Mouse (Mus musculus) CD4-positive, CD25-positive, alpha-beta regulatory T cell, adult 2 months (primary cell): ENCODE results near the gene Zfp423.

ENCODE experiments used
- DNase-seq: peaks from one replicate; pipeline ENCODE4 v3.0.0-alpha.2; 2012; ENCODE audit warnings: low read depth, low spot score

Zfp423 gene

DNA sequence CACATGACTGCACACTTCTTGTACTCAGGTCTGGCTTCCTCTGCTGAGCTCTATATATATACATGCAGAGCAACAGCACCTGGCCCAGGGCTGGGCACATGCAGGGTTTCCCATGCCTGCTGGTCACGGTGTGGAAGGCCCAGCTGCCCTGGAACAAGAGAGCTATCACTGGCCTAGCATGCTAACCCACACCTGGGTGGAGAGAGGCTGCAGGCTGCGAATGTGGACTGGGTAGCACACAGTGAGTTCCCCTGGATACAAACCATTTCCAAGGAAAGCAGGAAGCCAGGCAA is 295.2 kb downstream of the Zfp423 start:
- DNase-seq, result no peak

- DNase-seq, result peak; percentile 36
Observed at GRCm38 (mm10) chr8:87663349-87664216, 295.8 kb downstream of the Zfp423 start.

DNA sequence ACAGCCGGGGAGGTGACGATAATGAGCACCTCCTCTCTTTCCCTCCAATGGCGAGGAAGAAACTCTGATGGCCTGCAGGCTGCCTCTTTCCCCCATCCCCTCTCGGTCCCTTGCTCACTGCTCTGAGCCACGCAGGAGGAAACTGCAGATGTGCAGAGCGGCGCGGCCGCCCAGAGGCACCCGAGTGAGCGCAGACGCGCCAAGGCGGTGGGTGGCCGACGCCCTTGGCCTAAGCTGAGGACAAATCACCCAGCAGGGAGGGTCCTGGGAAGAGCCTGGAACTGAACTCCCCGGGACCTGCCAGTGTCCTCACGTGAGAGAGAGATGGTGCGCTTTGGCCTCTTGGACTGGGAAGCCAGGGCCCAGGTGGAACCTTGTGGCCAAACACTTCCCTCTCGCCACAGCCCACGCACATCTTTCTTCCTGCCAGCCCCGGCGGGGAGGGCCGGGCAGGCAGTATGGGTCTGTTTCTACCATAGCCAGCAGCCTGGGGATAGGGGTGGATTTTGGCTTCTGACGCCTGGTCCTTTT is 296.5 kb downstream of the Zfp423 start:
- no peak for DNase-seq

DNA sequence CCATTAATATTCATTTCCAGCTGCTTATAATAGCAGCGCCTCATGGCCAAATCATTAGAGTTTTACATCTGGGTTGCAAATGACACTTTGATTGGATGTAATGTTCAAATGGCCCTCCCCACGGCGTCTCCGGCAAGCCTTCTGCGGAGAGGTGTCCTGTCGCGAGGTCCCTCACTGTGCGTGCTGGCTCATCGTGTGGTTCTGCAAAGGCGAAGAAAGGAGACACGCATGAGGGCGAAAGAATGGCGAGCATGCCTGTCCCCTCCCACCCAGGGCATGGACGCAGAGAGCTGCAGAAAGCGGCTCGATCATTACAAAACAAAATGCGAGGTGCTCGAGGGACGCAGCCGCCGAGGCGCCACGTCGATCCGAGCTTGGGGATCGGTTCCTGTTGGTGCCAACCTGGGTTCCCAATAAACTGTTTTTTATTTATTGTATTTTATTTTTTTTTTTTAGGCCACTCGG is 297.1 kb downstream of the Zfp423 start:
- DNase-seq, result no peak

GRCm38 (mm10) chr8:87660916-87661910 is 298.2 kb downstream of the Zfp423 start:
- no peak for DNase-seq

GRCm38 (mm10) chr8:87660029-87660915 is 299.1 kb downstream of the Zfp423 start:
- DNase-seq, result no peak

GRCm38 (mm10) chr8:87657488-87657887 is 301.9 kb downstream of the Zfp423 start:
- DNase-seq, result no peak

DNA sequence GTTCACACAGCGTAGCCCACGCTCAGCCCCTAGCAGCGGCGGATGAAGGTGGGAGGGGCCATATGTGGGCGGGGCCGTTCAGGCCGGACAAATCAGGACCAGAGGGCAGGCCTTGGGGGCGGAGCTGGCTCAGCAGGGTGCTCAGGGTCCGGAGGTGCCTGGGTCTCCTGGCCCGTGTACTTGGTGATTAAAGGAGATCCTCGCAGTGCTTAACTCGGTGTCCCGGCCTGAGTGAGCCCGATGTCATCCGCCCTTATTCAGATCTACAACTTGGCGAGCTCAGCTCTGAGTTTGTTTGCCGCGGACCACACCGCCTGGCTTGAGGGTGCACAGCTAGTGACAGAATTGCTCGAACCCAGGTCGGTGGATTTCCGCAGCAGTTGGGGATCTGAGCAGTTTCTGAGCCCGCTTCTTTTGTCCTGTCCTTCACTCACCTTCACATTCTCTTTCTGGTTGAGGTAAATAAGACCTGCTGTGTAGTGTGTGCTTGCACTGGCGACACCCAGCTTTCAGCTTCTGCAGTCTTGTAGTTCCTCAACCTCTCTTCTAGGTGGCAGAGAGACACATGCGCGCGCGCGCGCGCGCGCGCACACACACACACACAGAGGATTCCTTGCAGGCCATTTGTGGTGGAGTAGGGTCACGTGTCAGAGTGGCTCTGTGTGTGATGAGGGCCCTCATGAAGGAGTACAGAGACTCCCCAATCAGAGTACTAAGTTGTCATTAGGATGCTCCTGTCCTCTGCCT is 302.7 kb downstream of the Zfp423 start:
- peak; percentile 17 for DNase-seq

GRCm38 (mm10) chr8:87655946-87656345 is 303.4 kb downstream of the Zfp423 start:
- DNase-seq, result no peak

GRCm38 (mm10) chr8:87647781-87648180 is 311.6 kb downstream of the Zfp423 start:
- DNase-seq, result no peak

DNA sequence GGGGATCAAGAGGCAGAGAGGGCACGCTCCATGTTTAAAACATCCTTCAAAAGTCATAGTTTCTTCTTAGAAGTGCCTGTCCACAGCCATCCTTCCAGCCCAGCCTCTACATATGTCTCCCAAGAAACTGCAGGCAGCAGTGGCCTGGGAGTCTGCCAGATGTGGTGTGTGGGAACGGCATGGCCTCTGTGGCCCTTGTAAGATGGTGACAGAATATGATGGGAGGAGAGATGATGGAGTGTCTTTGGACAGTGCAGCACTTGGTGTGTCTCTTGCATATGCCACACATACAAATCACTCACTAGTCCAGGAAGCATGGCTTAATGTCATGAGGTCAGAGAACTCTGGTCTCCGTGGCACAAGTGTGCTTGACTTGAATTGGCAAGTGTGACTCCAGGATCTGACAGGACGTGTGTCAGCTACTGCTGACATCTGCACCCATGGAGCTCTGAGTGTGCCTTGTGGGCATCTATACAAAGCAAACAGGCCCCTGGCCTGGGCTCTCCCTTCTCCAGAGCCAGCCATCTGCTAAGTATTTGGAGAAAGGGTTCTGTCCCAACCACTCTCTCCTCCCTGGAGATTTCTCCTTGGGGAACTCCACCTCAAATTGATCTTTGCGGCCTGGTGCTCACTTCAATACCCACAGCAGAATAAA is 313.4 kb downstream of the Zfp423 start:
- DNase-seq, result no peak

- DNase-seq, result no peak
Observed at GRCm38 (mm10) chr8:87645371-87645770, 314.0 kb downstream of the Zfp423 start.

DNA sequence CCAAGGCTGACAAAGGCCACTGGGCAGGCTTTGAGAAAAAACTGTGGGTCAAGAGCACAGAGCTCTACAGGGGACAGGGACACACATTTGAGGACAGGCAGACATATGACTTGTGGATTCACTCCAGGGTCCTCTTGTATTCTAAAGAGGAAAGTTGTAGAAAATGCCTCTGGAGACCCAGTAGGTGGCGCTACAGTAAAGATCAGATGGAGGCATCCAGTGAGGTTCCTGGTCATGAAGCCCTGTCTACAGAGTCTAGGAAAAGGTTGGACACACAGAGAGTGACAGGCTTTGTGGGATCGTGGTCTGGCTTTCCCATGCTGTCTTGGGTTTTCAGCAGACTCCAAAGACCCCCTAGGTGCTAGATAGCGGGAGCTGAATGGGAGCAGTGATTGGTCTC is 318.5 kb downstream of the Zfp423 start:
- DNase-seq, result no peak

DNA sequence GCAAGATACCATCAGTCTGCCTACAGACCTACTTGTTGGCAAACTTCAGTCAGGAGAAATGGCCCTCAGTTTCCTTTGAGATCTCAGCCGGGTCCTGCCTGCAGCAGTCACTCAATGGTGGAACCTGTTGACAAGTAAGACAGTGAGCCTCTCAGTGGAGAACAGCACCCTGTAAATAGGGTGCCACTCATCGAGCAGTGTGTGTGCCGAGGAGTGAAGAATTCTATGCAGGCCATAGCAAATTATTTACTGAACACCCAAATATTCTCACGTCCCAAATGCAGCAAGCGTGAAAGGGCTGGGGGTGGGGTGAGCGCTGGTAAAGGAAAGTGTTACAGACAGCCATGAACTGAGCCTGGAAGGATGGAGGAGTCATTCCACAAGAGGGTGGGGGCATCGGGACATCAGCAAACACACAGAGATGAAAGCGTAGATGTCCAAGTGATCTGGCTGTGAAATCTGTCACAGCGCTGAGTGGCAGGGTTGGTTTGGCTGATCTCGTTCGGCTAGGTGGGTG is 323.1 kb downstream of the Zfp423 start:
- no peak for DNase-seq

- no peak for DNase-seq
Observed at GRCm38 (mm10) chr8:87631776-87632175, 327.6 kb downstream of the Zfp423 start.

DNA sequence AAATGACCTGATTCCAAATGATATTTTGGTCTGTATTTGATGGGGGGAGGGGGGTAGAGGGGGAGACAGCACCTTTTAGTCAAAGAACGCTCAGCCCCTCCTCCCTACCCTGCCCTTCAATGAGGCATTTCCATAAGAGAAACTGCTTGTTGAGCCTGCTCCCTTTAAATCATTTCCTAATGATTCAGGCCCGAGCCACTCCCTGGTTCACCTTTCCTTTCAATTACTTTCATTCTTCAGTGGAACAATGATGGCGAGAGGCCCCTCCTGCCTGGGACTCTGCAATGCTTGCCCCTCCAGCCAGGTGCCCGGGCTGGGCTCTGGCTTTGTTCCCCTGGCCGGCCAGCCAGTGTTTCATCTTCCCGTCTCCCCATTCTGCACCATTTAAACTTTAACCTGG is 329.7 kb downstream of the Zfp423 start:
- DNase-seq, result no peak

- DNase-seq, result no peak
Observed at GRCm38 (mm10) chr8:87621181-87621580, 338.2 kb downstream of the Zfp423 start.

GRCm38 (mm10) chr8:87620225-87620624 is 339.2 kb downstream of the Zfp423 start:
- DNase-seq, result no peak

DNA sequence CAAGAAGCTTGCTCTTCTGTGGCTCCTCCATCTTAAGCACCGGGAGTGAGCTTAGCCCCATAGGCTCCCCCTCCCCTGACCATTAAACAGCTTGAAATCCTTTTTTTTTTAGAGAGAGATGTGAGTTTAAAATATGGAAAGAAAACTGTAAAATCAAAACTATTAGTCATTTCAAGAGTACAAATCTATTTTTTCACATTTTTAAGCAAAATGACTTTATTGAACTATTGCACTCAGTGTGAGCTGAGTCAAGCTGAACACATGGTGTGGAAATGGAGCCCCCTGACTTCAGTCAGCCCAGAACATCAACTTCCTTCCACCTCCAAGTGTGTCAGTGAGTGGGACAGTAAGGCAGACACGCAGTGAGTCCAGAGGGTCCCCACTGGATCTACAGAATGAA is 339.9 kb downstream of the Zfp423 start:
- DNase-seq, result no peak

- DNase-seq, result no peak
Observed at GRCm38 (mm10) chr8:87619118-87619517, 340.3 kb downstream of the Zfp423 start.
